Mouse (Mus musculus): ENCODE data around the gene Agpat3.
A peak's percentile ranks its signal among the peaks of the same experiment; 100 is the strongest.

Gene Agpat3

GRCm38 (mm10) chr10:78292381-78292780 lies 59.9 kb downstream of the Agpat3 start:
- no peak for DNase-seq

DNA sequence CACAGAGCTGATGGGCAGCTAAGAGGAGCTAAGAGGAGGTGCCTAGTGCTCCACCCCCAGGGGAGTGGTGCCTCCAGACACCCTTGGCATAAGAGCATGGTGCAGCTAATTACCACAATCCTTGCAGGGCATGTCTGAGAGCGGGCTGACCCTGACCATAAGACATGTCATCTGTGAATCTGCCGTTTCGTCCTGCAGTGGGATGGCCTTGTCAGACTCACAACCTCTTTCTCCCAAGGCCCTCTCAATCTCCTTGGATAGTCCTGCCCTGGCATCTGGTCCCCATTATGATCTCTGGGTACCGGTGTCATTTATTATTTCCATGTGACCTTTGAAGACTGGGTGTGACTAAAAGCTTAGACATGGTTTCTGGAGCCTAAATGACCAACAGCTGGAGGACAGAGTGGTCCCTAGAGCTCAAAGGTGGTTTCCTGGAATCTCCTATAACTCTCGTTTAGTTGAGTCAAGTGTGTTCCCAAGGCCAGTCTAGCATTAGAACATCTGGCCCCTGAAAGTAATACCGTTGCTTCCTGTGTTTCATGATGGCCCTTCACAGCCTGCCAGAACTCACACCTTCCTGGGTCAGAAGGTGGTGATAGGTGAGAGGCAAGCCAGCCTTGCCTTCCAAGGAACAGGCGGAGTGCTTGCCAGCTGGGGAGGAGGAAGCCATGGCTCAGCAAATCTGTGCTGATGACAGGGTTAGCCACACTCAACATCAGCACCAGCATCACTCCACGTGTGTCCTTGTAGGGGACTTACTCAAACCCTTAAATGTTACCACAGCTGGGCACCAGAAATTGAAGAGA lies 61.4 kb downstream of the Agpat3 start:
- no peak for DNase-seq

DNA sequence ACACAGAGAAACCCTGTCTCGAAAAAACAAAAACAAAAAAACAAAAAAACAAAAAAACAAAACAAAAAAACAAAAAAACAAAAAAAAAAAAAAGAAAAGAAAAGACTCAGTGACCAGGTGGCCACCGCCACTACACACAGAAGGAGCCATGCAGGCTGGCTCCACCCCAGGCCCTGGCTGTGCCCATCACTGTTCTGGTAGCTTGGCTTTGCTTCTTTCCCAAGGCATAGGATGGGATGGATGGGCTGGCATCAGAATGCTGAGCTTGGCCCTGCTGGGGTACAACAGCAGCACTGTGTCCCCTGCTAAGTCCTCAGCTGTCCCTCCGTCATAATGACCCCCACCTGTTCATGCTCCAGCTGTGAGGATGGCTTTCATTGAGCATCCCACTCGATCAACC lies 63.4 kb downstream of the Agpat3 start:
- DNase-seq, result no peak

DNA sequence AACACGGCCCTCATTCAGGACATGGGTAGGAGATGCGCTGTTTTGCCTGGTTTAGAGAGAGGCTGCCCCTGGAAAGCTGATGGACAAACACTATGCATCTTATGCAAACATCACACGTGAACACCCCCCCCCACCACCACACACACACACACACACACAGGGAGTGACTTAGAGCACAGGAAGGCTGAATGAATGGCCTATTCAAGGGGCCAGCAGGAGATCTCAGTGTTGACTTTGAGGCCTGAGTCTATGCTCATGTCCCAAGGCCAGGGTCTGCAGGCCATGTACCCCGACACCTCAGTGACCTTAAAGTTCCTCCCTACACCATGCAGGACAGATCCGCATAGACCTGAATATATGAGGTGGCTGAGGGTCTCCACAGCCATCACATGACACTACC lies 64.2 kb downstream of the Agpat3 start:
- DNase-seq, result no peak

DNA sequence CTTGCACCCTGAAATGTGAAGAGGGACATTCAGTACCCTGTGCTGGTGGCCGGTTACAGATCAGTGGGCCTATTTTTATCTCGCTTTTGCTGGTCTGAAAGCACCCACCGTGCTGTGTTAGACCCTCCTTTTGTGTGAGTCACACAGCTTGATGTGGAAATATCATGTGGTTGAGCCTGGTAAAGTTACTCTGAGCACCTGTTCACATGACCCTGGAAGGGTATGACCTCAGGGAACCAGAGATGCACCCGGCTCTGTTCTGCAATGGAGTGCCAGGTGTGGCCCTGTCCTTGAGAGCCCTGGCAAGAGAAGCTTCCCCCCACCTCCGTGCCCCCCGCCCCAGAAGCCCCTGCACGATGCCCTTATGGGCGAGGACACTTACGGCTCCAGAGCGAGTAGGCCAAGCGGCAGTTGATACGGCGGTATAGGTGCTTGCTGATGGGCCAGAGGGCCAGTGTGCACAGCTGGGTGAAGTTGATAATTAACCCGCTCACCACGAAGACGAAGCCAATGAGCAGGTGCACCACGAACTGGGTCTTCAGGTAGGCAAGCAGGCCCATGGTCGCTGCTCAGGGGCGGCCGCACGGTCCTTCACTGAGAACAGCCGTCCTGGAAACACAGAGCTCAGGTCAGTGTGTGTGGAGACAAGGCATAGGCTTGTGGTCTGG lies 64.7 kb downstream of the Agpat3 start:
- no peak for DNase-seq

DNA sequence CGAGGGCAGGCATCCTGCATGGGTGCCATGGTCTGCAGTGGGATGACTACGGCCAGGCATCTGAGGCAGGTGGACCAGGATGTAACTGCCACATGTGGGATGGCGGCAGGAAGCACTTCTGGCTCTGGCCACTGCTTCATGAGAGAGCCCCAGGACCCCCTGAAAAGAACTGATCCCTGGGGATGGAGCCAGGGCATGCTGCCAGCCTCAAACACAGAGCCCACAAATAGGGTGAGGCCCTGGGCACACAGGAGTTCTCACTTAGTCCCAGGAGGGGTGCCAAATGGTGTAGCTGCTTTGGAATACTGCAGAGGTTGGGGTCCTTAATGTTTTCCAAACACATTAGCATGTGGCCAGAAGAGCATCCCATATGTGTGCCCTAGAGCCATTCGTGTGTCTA lies 66.3 kb downstream of the Agpat3 start:
- DNase-seq, result no peak

DNA sequence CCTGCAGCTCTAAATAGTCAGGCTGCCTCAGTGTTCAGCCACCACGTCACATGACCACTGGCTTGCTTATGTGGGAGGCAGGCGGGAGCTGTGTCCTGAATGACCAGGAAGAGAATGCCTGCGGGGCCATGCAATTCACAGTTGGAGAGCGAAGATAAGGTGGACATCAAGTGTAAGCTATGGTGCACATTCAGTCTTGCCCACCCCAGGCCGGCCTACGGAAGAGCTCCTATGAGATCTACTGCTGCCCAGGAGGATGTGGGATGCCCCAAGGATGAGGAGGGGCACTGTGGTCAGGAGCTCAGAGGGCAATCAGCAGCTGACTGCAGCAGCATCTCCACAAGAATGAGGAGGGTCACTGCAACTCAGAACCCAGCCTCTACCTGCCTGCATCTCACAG lies 66.9 kb downstream of the Agpat3 start:
- no peak for DNase-seq

DNA sequence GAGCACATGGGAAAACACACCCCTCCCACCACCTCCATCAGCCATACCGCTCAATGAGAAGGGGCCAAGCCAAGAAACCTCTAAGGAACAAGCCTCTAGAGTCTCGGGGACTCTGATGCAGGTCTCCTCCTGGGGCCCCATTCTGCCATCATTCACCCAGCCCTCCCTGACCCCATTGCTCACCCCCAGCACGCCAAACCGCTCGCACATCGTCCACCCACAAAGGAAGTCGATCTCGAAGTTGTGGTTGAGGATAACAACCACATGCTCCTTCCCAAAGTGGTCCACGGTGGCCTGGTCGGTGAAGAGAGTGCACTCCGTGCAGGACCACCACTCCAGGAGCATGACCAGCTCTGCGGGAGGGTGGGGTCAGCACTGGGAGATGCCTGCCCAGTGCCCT lies 67.5 kb downstream of the Agpat3 start:
- DNase-seq, result no peak

GRCm38 (mm10) chr10:78282411-78282810 lies 69.9 kb downstream of the Agpat3 start:
- DNase-seq, result no peak

GRCm38 (mm10) chr10:78280486-78280885 lies 71.8 kb downstream of the Agpat3 start:
- no peak for DNase-seq

DNA sequence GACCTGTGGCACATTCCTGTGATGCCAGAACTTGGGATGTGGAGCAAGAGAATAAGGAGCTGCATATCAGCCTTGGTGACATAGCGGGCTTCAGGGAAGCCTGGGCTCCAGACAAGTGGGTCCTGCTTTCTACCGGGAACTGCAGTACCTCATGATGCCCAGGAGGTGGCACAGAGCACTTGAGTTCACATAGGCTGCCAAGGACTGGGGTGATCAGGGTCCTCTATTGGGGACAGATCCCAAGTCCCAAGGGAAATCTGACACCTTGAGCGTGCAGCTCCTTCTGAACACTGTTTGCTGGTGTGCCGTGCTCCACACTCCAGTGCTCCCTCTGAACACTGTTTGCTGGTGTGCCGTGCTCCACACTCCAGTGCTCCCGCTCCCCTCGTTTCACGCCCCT lies 73.1 kb downstream of the Agpat3 start:
- DNase-seq, result no peak

- DNase-seq, result no peak
Observed at GRCm38 (mm10) chr10:78277835-78278234, 74.5 kb downstream of the Agpat3 start.

DNA sequence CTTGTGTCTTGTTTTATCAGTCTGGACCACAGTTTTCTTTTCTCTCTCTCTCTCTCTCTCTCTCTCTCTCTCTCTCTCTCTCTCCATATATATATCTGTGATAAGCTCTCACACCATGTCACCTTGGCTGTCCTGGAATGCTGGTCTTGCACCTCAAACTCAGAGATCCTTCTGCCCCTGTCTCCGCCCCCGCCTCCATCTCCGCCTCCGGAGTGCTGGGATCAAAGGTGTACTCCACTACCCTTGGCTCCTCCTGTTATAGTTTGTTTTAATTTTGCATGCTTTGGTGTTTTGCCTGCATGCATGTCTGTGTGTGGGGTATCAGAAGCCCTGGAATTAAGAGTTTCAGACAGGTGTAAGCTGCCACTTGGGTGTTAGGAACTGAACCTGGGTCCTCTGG lies 76.0 kb downstream of the Agpat3 start:
- no peak for DNase-seq

GRCm38 (mm10) chr10:78272932-78273331 lies 79.4 kb downstream of the Agpat3 start:
- DNase-seq, result peak; percentile 96

- DNase-seq, result no peak
Observed at GRCm38 (mm10) chr10:78265881-78266280, 86.4 kb downstream of the Agpat3 start.

DNA sequence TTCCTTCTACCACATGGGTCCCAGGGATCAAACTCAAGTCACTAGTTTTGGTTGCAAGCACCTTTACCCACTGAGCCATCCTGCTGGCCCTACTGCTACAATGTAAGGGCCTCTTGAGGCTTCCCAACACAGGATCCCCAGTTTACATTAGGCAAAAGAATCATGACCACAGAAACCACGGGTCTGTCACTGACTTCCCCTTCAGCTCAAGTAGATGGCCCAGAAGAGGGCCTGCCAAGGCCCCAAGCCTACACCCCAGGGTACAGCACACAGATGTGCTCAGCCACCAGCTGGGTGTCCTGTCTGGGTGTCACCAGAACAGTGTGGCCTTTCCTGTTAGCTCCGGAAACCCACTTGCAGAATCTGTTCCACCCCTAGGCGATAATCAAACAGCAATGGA lies 87.6 kb downstream of the Agpat3 start:
- DNase-seq, result peak; percentile 94

DNA sequence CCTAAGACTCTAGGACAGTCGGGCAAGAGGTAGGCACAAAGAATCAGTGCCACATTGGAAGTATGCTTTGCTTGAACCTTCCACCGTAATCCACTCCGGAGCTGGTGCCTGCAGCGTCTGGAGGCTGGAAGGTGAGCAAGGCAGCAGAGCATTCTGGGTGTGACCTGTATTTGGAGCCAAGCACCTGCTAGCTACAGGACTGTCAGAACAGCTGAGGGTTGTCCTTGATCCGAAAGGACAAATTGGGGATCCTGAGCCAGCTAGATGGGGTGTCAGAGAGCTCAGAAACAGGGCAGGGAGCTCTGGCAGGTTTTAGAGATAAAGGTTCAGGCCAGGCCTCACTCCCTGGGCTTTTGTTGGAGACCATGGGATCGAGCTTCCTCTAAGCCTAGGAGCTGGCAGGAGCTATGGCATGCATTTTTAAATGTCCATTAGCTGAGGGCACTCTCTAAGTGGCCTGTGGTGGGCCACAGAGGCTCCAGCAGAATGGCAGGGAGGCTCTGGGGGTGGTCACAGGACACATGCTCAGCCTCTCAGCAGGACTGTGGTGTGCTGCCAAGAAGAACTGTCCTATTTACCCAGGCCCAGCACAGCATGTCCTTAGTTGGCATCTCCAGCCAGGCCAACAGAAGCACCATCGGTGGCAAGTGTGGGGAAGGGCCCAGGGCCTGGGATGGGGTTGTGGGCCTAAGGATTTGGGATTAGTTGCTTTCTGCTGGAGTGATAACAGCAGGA lies 91.2 kb downstream of the Agpat3 start:
- DNase-seq, result peak; percentile 95

GRCm38 (mm10) chr10:78260322-78260721 lies 92.0 kb downstream of the Agpat3 start:
- no peak for DNase-seq

GRCm38 (mm10) chr10:78259702-78260101 lies 92.6 kb downstream of the Agpat3 start:
- DNase-seq, result no peak

DNA sequence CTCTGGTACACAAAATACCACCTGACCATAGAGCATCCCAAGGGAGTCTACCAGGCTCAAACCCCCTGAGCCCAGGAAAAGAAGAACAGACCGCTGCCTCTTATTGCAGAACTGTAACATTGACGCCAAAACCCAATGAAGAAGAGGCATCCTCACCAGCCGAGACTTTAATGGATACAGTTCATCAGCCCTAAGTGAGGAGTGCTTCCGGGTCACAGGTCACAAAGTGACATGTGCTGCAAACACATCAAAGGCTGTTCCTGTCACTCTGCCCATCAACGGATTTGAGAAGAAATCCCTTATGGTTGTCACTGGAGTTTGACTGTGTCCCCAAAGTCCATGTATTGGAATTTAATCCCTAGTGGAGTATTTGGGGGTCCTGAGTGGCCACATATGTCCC lies 93.1 kb downstream of the Agpat3 start:
- DNase-seq, result no peak

- DNase-seq, result no peak
Observed at GRCm38 (mm10) chr10:78258142-78258675, 94.1 kb downstream of the Agpat3 start.

- peak; percentile 98 for DNase-seq
Observed at GRCm38 (mm10) chr10:78255646-78256059, 96.6 kb downstream of the Agpat3 start.

- DNase-seq, result no peak
Observed at GRCm38 (mm10) chr10:78247206-78247605, 105.1 kb downstream of the Agpat3 start.

DNA sequence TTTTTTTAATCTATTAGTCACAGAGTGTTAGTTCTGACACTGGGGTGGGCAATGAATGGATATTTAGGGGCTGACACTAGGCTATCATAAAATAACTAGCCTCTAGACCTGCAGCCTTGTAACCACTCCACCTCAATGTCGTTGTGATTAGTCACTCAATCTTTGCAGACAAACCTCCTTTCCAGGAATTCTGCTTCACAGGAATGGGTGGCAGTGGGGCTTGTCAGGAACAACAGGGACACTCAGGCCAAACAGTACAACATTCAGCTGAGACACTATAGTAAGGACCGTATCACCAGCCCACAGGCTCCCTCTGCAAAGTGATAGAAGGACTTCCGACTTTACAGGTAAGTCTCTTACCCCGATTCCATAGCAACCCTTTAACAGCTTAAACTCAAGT lies 105.6 kb downstream of the Agpat3 start:
- DNase-seq, result no peak

Data from heart, adult 11 months (tissue).